Mouse (Mus musculus) lung, postnatal 25 days (tissue): Measurements from ENCODE around the gene Klf5.

Source experiments
- DNase-seq: peaks from one replicate; pipeline ENCODE4 v3.0.0; 2022; ENCODE audit warnings: low spot score

The Klf5 gene

DNA sequence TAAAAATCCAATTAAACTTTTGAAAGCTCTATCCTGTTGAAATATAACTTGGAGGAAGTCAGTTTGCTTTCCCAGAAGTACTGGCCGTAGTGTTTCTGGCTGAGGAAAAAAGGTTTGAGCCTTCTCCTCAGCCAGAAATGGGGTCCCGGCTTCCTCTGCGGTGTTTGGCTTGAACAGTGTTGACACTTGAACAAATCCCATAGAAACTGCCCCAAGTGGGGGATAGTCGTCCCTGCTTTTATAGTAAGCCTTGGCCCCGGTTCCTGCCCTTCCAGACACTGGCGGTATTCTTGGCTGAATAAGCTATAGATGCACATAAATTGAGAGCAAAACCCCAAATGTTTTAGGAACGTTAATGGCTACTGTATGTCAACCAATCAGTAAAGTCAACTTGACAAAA lies 11.9 kb downstream of the Klf5 start:
- DNase-seq: no peak

DNA sequence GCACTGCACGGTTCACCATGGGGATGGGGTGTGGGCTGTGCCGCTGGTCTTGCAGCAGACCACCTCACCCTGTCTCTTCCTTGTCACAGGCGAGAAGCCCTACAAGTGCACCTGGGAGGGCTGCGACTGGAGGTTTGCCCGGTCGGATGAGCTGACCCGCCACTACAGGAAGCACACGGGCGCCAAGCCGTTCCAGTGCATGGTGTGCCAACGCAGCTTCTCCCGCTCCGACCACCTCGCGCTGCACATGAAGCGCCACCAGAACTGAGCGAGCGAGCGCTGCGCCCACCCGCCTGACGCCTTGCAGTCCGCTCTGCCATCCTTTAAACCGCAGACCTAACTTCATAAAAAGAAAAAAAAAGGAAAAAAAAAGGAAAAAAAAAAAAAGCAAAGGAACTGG lies 14.6 kb downstream of the Klf5 start:
- DNase-seq: no peak

DNA sequence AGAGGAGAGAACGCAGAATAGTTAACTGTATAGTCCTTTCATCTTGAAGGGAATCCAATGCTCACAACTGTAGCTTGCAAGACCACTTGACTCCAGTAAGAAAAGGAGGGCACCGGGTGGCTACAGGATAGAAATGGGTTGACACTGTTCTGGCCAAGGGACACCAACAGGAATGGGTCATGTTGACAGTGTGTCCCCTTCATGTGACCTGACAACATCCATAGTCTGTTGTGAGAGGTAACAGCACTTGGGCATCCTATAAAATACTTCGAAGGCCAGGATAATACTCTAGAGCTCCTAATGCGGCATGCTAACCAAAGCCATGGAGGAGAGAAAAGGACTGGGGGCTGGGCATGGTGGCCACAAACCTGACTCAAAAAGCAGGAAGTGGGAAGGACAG lies 17.8 kb downstream of the Klf5 start:
- no peak for DNase-seq

DNA sequence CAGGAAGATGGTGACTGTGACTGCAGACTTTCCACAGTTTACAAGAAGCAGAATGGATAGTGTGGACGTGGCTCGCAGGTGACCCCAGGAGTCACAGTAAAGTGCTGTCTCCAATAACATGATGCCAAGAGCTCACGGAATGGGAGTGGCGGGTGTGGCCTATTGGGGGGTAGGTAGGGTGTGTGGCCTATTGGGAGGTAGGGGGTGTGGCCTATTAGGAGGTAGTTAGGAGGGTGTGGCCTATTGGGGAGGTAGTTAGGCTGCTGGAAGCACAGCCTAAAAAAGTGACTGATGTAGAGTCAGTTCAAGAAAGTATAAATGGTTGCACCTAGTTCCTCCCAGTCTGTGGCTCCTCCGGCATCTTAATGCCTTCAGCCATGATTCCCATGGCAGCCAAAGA lies 22.2 kb downstream of the Klf5 start:
- no peak for DNase-seq

DNA sequence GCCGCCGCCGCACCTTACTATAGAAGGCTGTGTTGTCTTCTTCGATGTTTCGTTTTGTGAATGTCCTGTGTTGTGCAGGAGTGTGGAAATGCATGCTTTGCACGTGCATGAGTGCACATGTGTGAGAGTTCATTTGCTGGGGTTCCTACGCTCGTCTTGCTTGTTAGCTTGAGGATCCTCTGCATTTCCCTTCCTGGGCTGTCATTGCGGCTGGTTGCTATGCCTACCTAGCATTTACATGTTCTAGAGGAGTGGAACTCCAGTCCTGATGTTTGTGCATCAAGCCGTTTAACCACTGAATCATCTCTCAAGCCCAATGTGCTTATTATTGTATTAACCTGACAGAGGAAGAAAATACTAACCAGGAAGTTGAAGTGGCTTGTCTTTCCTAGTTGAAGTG lies 24.9 kb downstream of the Klf5 start:
- DNase-seq: no peak

DNA sequence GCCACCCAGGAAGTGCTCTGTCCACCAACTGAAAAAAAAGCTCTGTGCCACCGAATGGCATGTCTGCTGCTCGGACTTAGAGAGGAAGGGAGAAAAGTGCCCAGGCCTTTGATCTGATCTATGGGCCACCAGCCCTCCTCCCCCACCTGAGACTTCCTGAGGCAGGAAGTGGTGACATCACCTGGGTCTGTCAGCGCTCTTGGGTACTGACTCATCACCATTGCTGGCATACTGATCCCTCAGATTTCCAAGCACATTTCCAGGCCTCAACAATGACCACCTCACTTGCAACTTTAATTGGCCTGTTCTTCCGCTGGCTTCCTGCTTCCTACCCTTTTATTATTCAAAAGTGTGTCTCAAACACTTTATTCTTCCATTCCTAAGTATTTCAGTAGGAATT lies 26.0 kb downstream of the Klf5 start:
- no peak for DNase-seq

DNA sequence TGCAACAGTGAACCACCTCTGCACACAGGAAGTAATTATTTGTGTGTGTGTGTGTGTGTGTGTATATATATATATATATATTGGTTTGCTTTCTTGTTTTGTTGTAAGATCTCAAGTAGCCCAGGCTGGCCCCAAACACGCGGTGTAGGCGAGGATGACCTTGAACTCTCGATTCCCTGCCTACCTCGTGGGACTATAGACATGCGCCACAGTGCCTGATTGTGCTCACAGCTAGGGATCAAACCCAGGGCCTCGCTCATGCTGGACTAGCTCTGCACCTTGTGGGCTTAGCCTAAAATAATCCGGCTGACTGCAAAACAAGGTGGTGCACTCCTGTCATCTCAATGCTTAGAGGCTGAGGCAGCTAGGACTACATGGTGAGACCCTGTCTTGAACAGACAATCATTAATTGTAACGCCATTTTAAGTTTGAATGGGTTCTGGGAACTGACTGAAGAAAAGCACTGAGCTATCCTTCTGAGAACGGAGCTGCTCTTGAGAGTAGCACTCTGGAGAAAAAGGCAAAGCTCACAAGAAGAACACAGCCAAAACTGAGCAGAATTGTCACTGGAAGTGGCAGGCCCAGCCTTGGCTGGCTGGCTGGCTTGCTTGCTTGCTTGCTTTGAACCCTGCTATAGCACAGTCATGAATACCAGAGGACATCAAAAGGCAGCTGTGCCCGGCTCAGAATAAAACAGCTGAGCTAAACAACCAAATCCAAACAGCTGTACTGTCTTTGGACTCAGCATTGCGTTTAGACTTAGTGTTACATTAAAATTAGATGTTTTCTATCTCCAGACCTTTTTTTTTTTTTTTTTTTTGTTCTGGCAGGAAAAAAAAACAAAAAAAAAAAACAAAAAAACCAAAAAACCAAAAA lies 27.3 kb downstream of the Klf5 start:
- no peak for DNase-seq

DNA sequence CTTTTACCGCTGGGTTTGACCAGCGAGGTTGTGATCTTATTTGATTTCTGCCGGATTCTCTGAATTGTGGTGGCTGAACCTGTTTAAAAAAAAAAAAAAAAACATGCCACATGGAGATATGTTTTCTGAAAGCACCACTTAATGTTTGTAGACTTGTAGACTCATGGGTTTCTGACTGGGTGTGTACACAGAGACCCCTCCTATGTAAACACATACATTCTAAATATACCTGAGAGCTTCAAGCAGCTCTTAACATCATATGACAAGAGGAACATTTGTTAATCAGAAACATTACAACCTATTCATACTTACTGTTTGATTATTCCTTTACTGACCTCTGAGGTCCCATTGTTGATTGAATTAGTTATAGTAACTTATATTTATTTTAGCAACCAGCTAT lies 38.1 kb downstream of the Klf5 start:
- DNase-seq: no peak

DNA sequence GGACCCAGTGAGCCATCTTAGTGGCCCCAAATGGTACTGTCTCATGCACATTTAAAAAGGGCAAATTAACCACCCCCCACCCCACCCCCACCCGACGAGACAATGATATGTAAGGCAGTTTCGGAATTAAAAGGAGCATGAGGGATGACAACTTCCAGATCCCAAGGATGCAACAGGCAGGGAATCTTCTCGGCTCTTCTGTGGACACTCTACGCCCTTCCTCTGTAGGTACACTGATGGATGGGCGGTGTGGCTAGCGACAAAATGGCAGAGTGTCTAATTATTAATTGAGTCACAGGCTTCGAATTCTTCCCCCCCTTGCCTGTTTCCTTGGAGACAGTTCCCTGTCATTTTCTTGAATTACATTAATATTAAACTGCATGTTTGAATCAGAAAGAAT lies 40.5 kb downstream of the Klf5 start:
- no peak for DNase-seq

DNA sequence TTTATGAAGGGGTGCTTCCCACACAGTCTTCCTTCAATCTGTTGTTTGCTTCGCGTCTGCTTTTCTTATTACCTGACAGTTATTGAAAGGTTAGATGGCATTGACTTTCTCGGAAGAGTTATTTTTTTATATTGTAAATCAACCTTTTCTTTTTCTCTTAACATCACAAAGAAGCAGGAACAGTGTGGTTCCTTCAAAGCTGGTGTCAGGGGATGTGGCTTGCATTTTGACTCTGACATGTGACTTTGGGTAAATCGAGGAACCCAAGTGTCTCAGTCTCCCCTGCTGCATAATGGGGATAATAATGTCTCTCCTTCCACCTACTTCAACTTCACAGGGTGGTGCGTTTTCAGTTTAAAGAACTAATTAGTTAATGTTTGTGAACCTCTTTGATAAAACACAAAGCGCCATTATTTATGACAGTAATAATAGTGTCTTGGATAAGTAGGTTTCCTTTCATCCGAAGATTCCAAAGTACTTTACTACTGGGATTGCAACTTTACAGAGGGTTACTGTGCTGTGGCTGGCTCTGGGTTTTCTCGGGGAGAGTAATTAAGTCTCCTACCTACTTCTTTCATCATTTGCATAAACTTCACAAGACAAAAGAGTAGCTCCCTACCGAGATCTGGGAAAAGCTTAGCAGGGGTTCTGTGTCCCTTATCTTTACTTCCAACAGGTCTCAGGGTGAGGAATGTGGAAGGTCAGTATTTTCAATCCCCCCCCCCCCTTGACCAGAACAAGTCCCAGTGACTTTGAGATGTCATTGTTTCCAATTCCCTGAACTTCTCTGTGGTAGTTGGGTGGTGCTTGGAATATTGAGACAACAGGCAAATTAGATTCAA lies 41.4 kb downstream of the Klf5 start:
- no peak for DNase-seq

DNA sequence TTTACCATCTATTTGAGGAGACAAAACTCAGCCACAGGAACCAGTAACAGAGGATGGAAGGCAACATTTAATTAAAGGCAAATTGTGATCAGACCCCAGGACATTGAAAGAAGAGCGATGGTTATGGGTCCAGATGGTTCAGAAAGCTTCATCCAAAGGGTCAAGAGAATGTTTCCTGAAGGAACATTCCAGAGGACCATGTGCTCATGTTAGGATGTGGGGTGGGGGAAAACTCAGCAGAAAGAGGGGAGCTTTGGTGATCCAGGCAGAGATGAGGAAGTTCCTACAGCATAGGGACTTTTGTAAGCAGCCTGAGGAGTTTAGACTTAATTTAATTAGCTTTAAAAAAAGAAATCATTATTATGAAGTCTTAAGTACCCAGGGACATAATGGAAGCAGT lies 42.2 kb downstream of the Klf5 start:
- DNase-seq: no peak

DNA sequence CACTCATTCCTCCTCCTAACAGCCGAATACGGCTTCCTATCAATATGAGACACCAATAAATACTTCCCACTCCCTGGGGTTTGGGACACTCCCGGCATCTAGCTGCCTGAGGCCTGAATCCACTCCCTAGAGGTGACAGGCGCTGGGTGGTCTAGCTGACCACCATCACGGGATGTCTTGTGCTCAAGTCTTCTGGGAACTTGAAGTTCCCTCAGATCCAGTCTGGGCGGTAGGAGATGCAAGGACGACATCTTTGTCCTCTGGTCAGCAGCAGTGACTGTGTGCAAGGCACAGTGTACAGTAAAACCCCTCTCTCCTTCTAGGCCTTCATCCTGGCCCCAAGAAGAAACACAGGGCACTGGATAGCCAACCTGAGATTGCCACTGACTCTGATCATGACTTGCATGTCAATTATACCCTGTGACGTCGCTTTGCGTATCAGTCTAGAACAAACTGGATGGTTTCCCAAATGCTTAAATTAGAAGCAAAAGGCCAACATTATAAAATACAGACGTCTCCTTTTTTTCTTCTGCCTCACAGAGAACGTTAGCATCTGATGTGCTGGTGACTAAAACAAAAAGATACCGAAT lies 49.8 kb downstream of the Klf5 start:
- DNase-seq: no peak

DNA sequence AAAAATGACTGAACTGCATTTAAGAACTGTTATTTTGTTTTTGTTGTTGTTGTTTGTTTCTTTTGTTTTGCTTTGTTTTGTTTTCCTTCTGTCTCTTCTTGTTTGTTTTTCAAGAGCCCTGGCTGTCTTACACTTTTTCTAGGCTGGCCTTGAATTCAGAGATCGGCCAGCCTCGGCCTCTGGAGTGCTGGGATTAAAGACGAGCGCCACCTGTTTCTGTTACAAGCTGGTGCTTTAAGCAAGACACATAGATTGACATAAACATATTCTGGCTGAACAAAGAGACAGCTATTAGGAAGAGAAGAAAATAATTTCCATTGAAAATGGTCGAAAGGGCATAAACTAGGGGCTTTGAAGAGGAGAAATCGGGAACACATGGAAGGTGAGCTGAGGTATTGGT lies 51.1 kb downstream of the Klf5 start:
- no peak for DNase-seq

DNA sequence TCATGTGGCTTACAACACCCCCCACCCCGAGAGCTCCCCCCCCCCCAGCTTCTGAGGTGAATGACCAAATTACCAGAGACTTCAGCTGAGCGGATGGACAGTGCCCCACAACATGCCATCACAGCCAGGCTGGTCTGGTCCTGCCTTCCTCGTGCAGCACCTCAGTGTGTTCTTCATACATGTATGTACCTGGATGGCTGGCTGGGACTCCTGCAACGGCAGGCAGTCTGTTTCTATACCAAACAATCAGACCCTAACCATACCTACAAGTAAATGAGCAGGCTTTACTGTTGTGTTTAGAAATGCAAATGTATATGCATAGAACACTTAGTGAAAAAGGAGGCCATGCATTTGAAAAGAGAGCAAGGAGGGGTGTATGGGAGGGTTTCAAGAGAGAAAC lies 54.5 kb downstream of the Klf5 start:
- no peak for DNase-seq

DNA sequence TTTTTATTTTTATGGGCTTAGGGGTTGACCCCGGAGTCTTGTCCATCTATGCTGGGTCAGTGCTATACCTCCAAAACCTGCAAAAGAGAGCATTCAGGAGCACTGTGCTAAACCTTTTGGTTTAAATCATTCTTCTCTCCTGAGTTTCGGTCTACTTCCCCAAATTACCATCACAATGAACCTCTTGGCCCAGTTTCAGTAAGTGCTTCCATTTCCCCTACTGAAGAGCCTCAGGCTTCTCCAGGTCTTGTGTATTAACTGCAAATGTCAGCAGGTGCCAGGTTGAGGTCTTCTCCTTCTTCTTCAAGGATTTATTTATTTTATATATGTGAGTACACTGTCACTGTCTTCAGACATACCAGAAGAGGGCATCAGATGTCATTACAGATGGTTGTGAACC lies 55.6 kb downstream of the Klf5 start:
- no peak for DNase-seq

DNA sequence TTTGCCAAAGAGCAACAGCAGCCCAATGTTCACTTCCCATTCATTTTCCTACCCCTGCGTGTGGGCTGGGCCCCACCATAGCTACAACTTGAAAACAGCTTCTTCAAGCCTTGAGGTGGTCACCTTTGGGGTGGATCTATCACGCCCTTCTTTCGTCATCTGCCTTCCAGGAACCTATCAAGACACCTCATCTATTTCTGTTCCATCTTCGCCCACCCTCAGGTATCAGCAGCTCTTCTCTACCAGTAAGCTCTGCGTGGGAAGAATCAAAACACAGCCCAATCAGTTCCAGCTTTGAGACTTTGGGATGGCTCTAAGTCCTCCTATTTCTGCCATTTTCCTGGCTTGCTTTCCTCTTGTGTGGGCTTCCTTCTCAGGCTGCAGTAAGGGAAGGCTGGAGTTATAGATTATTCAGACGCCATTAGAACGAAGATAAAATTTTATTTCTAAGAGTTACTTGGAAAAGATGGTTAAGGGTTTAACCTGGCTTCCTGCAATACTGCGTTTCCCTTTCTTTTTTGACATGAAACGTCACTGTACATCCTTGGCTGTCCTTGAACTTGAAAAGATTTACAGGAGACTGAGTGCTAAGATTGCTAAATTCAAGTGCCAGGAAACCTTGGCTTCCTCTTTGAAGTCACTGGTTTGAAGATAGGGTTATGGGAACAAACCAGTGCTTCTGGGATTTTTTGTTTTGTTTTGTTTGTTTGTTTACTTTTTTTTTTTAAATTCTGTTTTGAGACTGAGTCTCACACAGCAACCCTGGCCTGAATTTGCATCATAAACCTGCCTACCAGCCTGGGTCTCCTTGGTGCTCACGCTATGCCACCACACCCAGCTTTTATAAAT lies 56.5 kb downstream of the Klf5 start:
- DNase-seq: no peak

DNA sequence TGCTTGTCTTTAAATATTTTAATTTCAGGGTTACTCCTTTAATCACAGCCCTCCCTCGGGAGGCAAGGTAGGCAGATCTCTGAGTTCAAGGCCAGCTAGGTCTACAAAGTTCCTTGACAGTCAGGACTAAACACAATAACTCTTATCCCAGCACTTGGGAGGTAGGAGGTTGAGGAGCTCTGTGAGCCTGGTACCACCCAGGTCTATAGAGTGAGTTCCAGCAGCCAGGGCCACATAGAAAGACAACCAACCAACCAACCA lies 57.0 kb downstream of the Klf5 start:
- DNase-seq: no peak

DNA sequence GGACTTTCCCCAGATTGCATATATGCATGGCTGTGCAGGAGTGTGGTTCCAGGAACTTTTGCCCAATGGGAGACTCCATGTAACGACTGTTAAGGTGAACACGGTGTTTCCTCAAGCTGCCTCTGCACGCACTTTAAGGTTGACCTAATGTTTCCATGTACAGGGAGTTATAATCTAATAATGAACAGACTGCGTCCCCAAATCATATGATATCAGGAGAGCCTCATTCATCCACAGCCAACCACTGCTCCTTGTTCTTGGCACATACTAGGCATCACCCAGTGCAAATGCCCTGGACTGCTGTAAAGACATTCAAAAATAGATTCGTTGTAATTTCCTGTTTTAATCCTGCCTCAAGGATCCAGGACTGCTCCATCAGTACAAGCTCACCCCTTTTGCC lies 64.5 kb downstream of the Klf5 start:
- DNase-seq: no peak

DNA sequence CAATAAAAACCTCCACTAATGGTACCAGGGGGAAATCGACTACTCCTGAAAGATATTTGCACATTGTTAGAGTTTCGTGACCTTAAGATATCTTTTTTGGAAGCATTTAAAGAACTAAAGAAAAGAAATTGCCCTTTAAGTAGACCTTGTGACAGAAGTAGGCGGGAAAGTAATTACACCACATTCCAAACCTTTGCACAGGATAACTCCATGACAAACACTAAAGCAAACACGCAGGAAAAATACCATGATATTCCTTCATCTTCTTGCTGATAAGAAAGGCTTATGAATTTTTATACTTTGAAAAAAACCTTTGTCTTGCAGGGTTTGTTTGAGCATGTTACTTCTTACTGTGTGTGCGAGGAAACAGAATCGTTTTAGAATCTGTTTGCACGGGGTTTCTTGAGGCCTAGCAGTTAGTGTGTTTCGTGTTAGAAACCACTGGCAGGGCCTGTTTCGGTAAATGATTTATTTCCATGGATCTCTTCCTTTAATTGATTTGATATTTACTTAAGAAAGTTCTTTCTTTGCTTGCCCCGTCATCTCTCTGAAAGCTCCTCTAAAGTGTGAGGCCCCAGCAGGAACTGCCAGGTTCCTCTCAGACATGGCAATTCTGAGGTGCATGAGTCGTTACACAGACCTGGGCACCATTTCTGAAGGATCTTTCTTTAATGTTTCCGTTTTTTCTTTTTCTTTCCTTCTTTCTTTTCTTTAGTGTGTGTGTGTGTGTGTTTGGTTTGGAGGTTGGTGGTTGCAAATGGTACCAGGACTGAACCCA lies 65.7 kb downstream of the Klf5 start:
- DNase-seq: no peak
